Mouse (Mus musculus) midbrain, embryonic 15.5 days (tissue): Measurements from ENCODE around the gene Obox5. TPM values are rescaled to one million over a fixed set of nuclear protein-coding genes. Genes with fewer than 3 reads are reported as not detected.
"Not testable (repeated sequence)": the region's sequence is repeated elsewhere in the genome, so short reads cannot be mapped to it uniquely, and the experiment has no call there.

Source experiments
- ATAC-seq: fragments of 200-750 bp; cut with Nextera tagmentation; replicated peaks from 2 replicates; pipeline ENCODE4 v1.8.0; 2017; ENCODE audit warnings: moderate TSS enrichment
- H3K27ac ChIP-seq: fragments of 300-500 bp; sonication (generic); 2 replicates; pipeline ENCODE4 v1.5.1; 2015; ENCODE audit warnings: mild to moderate bottlenecking, inconsistent platforms
- H3K27me3 ChIP-seq: fragments of 300-500 bp; sonication (generic); replicated peaks from 2 replicates; pipeline ENCODE4 v1.6.1; 2015; ENCODE audit warnings: inconsistent platforms
- H3K36me3 ChIP-seq: fragments of 300-500 bp; sonication (generic); replicated peaks from 2 replicates; pipeline ENCODE4 v1.6.1; 2015; ENCODE audit warnings: inconsistent platforms
- H3K4me1 ChIP-seq: fragments of 300-500 bp; sonication (generic); 2 replicates; pipeline ENCODE4 v1.6.1; 2015; ENCODE audit warnings: inconsistent platforms
- H3K4me2 ChIP-seq: fragments of 300-500 bp; sonication (generic); 2 replicates; pipeline ENCODE4 v1.6.1; 2015; ENCODE audit warnings: inconsistent platforms, mild to moderate bottlenecking, moderate library complexity
- H3K4me3 ChIP-seq: fragments of 300-500 bp; sonication (generic); 2 replicates; pipeline ENCODE4 v1.5.1; 2015; ENCODE audit warnings: mild to moderate bottlenecking, inconsistent platforms
- H3K9ac ChIP-seq: fragments of 300-500 bp; sonication (generic); 2 replicates; pipeline ENCODE4 v1.6.1; 2015; ENCODE audit warnings: mild to moderate bottlenecking, inconsistent platforms
- H3K9me3 ChIP-seq: fragments of 300-500 bp; sonication (generic); 2 replicates; pipeline ENCODE4 v1.6.1; 2016; ENCODE audit warnings: inconsistent platforms
- WGBS: fragments of 180-500 bp; shearing (Covaris S2); methylation state at CpG from one replicate; pipeline ENCODE4 v1.1.7; 2015; ENCODE audit warnings: mixed read lengths; 5-methylcytosine and 5-hydroxymethylcytosine counted together
- polyA plus RNA-seq: library from polyadenylated mRNA; unstranded; fragments of >200 nt; fragmentation: Nextera tagmentation; extraction: Ambion mirVana; gene quantifications from 2 replicates; pipeline ENCODE4 v1.2.1, GENCODE M21; 2015

The Obox5 gene
- polyA plus RNA-seq = not detected in 2 replicates

DNA sequence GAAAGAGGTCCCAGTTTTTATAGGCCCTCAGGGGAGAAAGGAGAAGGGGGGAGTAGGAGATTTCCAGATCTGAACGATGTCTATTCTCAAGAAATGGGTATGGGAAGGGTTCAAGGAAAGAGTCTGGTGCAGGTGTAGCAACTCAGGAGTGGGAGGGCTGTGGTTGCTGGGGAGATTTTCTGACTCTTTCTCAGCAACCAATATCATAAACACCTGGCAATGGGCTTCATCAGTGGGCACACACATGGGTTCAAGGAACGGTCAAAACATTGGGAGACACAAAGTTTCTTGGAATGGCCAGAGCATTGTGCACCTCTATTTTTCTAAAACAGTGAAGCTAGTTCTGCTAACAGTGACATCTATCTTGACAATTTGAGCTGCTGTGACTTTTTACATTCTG is at the start of gene Obox5:
TSS of gene Obox5 (plus strand) at position 301 of the 400 bp plus-strand sequence.
- H3K36me3 ChIP-seq, H3K9ac ChIP-seq, ATAC-seq, H3K9me3 ChIP-seq, H3K27me3 ChIP-seq, H3K4me1 ChIP-seq, H3K4me3 ChIP-seq, H3K4me2 ChIP-seq, H3K27ac ChIP-seq: not testable (repeated sequence)
- WGBS = 81% methylated on average over 2 of the region's 2 CpGs

DNA sequence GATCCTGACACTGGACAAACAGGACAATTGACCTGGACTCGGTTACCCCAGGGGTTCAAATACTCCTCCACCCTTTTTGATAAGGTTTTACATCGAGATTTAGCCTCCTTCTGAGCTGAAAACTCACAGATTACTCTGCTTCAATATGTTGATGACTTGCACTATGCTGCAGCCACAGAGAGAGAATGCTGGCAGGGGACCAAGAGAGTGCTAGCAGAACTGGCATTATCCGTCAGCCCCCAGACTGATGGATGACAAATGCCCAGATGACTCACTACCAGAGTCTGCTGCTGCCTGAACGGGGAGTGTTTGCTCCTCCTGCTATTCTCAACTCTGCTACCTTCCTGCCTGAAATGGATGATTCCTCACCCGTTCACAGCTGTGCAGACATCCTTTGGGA is 635 bp upstream of the Obox5 start:
- H3K27me3 ChIP-seq, ATAC-seq, H3K36me3 ChIP-seq, H3K27ac ChIP-seq, H3K9ac ChIP-seq, H3K9me3 ChIP-seq, H3K4me1 ChIP-seq, H3K4me3 ChIP-seq, H3K4me2 ChIP-seq: not testable (repeated sequence)
- 68% methylated on average over 5 of the region's 5 CpGs for WGBS

Other genes with a start within 250 kb of the Obox5 start
- gene Obox3, start 110.2 kb upstream of the Obox5 start, polyA plus RNA-seq = not detected in 2 replicates
- gene Obox6, start 89.5 kb downstream of the Obox5 start, polyA plus RNA-seq = not detected in 2 replicates
- 0.15 and 0.28 TPM in 2 replicates for gene Crx, start 129.8 kb downstream of the Obox5 start, polyA plus RNA-seq
- 0.27 TPM in 1 of 2 replicates, not detected in the other for gene Crxos, start 132.5 kb downstream of the Obox5 start, polyA plus RNA-seq
- gene Selenow, start 172.3 kb downstream of the Obox5 start, polyA plus RNA-seq = 1,365 and 1,414 TPM in 2 replicates
- 114 and 126 TPM in 2 replicates for gene Nop53, start 195.9 kb downstream of the Obox5 start, polyA plus RNA-seq
- 4.6 and 5.8 TPM in 2 replicates for gene Ehd2, start 217.4 kb downstream of the Obox5 start, polyA plus RNA-seq